Mouse (Mus musculus): ENCODE measurements around the gene Tfap2e.

The Tfap2e gene

GRCm38 (mm10) chr4:126754736-126755374 is 18.8 kb upstream of the Tfap2e start:
- ChIA-PET CTCF (interaction anchor here in 2 of 4 experiments (1.6 to 4.0 kb wide), 6 partner anchors 9 to 85 kb away, joined by 5 to 33 read pairs (median 16); partner anchors contain the start of gene Tfap2e (in 1 of the 2)), POLR2A (interaction anchor here in 2 of 4 experiments (0.8 to 6.7 kb wide), 17 partner anchors 8 to 290 kb away, joined by 3 to 46 read pairs (median 4); partner anchors contain the start of gene Psmb2 (in 2 of the 2))

DNA sequence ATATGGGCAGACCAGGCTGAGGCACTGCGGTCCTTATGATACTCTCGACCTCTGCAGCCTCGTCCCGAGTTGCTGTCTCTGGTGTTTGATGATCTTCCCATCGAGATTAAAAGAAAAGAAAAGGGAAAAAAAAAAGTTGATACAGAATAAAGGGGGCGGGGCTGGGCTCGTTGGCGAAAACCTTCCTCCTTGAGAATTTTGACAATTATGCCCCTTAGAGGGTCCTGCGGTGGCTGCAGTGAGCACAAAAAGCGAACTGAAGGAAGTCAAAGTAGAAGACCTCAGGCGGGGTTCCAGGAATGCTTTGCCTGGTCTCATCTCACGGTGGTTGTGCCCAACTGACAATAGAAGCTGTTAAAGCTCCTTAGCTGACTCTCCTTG is 18.2 kb upstream of the Tfap2e start:
- POLR2A ChIA-PET, result interaction anchor here in 3 of 4 experiments (0.7 to 6.7 kb wide), 41 partner anchors 8 to 323 kb away, joined by 3 to 46 read pairs (median 4); partner anchors contain the start of genes Psmb2 (in 3 of the 3), Tfap2e (in 2 of the 3), 5730409E04Rik (in 1 of the 3) and Ago1 (in 1 of the 3)
- CTCF ChIA-PET, result interaction anchor here (0.6 to 4.0 kb wide), 16 partner anchors 9 to 432 kb away, joined by 3 to 33 read pairs (median 5); partner anchors contain the start of genes Sfpq (in 1 of the 4) and Tfap2e (in 1 of the 4)

DNA sequence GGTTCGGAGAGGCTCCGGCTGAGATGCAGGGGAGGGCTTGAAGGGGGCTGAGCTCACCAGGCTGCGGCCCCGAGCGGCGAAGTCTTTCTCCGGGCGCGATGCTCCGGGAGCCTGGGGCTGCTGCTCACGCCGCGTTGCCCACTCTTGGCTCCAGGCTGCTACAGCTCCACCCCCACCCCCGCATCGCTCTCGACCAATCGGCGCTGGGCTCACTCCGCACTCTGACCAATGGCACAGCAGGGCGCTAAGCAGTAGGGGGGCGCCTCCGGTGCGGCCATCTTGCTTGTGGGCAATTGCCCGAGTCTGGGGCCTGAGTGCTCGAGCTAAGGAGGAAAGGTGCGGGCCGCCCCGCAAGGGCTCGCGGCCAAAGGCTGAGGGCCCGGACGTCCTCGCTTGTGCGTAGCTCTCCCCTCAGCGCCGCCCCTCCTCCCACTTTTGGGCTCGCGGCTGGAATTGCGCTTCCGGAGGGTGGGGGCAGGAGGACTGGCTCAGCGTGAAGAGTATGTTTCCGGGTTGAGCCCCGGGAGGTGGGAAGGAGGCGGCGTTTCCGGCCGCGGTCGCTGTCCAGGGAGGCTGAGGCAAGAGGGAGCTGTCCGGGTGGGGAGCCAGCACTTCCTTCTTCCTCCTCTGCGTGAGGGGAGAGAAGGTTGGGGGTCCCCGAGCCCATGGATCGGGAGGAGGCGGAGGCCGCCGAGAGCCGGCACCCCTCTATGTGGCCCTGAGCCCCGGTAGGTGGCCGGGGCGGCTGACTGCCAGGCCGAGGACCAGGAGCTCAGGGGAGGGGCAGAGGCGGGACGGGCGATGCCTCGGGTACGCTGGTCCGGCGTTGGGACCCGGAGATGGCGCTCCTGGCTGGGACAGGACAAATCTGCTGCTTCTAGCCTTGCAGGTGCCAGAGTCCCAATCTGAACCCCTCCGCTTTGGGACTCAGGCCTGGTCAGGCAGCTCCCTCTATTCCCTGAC is 17.5 kb upstream of the Tfap2e start, which contains the start of the genes Ncdn and AU040320:
Ncdn (minus strand) TSS at position 171 of the 963 bp plus-strand sequence.
AU040320 (plus strand) TSS at position 277 of the 963 bp plus-strand sequence.
- ChIA-PET POLR2A (interaction anchor here (0.5 to 6.7 kb wide), 61 partner anchors 8 to 610 kb away, joined by 3 to 46 read pairs (median 4); partner anchors contain the start of genes Clspn (in 3 of the 4), Psmb2 (in 3 of the 4), Tfap2e (in 3 of the 4) and 5730409E04Rik (in 1 of the 4)), CTCF (interaction anchor here (0.5 to 4.0 kb wide), 25 partner anchors 8 to 969 kb away, joined by 3 to 33 read pairs (median 4); partner anchors contain the start of genes Sfpq (in 1 of the 4) and Tfap2e (in 1 of the 4))

GRCm38 (mm10) chr4:126752608-126753141 is 16.6 kb upstream of the Tfap2e start:
- ChIA-PET CTCF (interaction anchor here (0.6 to 4.0 kb wide), 10 partner anchors 9 to 970 kb away, joined by 3 to 33 read pairs (median 6); partner anchors contain the start of genes Sfpq (in 1 of the 4) and Tfap2e (in 1 of the 4)), POLR2A (interaction anchor here (0.5 to 6.7 kb wide), 42 partner anchors 8 to 287 kb away, joined by 3 to 46 read pairs (median 4); partner anchors contain the start of genes Psmb2 (in 3 of the 4), Tfap2e (in 3 of the 4), Clspn (in 2 of the 4) and 5730409E04Rik (in 1 of the 4))

GRCm38 (mm10) chr4:126752024-126752607 is 16.1 kb upstream of the Tfap2e start:
- ChIA-PET CTCF (interaction anchor here in 1 of 4 experiments (2.4 to 4.0 kb wide), 4 partner anchors 8 to 88 kb away, joined by 8 to 33 read pairs (median 20); partner anchors contain the start of gene Tfap2e), POLR2A (interaction anchor here in 3 of 4 experiments (0.6 to 6.7 kb wide), 14 partner anchors 11 to 286 kb away, joined by 3 to 46 read pairs (median 4); partner anchors contain the start of genes Psmb2 (in 2 of the 3), Tfap2e (in 2 of the 3), 5730409E04Rik (in 1 of the 3) and Zmym4 (in 1 of the 3))

DNA sequence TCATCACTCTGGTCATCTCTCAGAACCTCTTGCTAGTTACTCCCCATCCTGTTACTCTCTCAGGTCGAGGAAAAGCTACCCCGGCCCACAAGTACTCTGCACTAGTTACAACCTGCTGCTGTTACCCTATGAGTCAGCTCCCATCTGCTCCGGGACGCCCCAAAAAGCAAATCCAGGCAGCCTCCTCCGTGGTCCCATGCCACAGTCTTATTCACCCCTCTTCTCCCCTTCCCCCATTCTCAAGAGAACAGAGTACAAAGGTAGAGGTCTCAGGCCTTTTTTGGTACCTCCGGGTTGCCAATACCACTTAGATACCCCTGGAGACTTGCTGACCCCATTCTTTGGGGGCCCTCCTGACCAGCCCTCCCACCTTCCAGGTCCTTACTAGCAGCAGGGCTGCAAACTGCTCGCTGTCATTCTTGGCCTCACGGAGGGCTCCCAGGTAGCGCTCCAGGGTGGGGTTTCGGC is 15.6 kb upstream of the Tfap2e start:
- ChIA-PET CTCF (interaction anchor here in 1 of 4 experiments (3.2 to 4.0 kb wide), 2 partner anchors 7 to 11 kb away, joined by 21 to 33 read pairs; no protein-coding TSS in a partner anchor), POLR2A (interaction anchor here in 3 of 4 experiments (0.6 to 6.7 kb wide), 8 partner anchors 11 to 142 kb away, joined by 3 to 46 read pairs (median 8); partner anchors contain the start of genes Tfap2e (in 2 of the 3) and Psmb2 (in 1 of the 3))

DNA sequence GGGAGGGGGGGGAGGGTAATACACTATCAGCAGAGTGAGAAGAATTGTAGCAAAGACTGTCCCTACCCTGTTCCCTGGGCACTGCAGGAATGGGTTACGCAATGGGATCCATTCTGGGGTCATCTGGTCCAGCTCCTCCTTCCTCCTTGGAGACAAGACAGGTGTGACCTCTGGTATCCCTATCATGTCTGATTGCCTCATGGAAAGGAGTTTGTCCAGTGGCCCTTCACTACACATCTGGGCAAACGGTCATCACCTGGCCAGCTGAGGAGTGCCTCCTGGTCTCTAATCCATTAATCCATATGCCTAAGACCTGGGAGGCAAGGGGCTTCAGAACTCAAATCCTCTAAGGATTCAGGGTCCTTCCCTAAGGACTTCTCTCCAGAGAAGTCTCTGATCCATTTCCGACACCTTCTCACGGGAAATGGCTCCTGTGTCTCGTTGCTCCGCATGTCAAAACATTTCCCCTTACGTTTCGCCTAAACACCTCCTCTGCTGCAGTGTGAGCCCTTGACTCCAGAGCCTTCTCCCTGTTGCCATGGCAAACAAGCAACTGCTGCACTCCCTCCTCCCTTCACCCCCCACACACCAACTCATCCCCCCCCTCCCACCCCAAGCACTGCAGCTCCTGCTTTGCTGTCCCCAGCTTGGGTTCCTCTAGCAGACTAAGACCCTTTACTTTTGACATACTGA is 15.0 kb upstream of the Tfap2e start:
- CTCF ChIA-PET, result no interaction called here
- POLR2A ChIA-PET, result interaction anchor here in 2 of 4 experiments (0.7 to 6.7 kb wide), 3 partner anchors 10 to 25 kb away, joined by 5 to 46 read pairs (median 30); no protein-coding TSS in a partner anchor

- ChIA-PET POLR2A (interaction anchor here in 3 of 4 experiments (0.8 to 6.7 kb wide), 4 partner anchors 9 to 193 kb away, joined by 3 to 46 read pairs (median 3); partner anchors contain the start of genes Clspn (in 1 of the 3) and Psmb2 (in 1 of the 3)), CTCF (interaction anchor here in 2 of 4 experiments (1.0 to 1.4 kb wide), 2 partner anchors 9 to 10 kb away, joined by 3 to 5 read pairs; no protein-coding TSS in a partner anchor)
Measured at GRCm38 (mm10) chr4:126750046-126750683, 14.1 kb upstream of the Tfap2e start.

DNA sequence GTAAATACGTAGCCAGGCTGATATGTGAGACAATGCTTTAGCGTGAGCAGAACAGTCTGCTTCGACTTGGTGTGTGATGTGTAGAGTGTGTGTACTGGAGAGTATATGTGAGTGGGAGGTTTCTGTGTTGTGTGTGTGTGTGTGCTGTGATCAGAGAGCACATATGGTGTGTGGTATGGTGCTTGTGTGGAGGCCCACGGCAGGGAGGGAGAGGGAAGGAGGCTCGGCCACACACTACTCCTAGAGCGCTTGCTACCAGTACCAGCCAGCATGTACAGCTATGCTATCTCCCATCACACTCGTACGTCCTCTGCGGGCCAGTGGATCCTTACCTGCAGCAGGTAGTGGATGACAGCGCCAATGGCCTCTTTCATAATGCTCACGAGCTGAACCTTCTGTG is 13.5 kb upstream of the Tfap2e start:
- POLR2A ChIA-PET, result interaction anchor here in 3 of 4 experiments (0.8 to 6.7 kb wide), 5 partner anchors 8 to 193 kb away, joined by 3 to 46 read pairs (median 3); partner anchors contain the start of genes Clspn (in 1 of the 3) and Psmb2 (in 1 of the 3)

GRCm38 (mm10) chr4:126748381-126748780 is 12.3 kb upstream of the Tfap2e start:
- ChIA-PET POLR2A (no interaction called here), CTCF (no interaction called here)

More for the DNA sequence above, 13.5 kb upstream of the Tfap2e start:
- CTCF ChIA-PET, result interaction anchor here in 2 of 4 experiments (1.0 to 1.4 kb wide), 2 partner anchors 8 to 10 kb away, joined by 3 to 5 read pairs; no protein-coding TSS in a partner anchor

DNA sequence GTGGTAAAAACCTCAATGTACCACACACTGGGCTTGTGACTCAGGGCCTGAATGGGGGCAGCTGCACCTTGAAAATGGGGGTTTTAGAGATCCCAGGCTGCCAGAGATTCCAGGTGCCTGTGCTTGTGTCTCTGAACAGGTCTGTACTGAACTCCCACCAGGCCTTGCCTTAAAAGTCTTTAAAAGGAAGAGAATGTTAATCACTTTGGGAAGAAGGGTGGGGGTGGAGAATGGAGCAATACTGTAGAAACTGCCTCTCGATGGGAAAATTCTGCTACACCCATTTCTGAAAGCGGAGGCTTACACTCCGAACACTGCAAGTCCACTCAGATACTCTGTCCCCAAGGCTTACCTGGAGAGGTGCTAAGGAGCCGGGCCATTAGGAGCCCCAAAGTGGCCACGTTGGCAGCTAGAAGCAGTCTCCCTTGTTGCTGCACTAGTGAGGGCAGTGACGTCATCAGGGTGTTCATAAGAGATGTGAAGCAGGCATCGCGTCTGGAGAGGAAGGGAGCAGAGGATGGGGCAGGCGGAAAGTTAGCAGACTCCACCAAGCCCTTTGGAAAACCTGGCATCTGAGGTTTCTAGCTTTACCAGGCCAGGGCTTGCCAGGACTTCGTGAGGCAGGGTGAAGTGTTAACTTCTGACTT is 10.3 kb upstream of the Tfap2e start:
- CTCF ChIA-PET, result interaction anchor here (0.6 to 4.3 kb wide), 21 partner anchors 7 to 373 kb away, joined by 3 to 42 read pairs (median 8); partner anchors contain the start of genes Tfap2e (in 3 of the 4), AU040320 (in 2 of the 4), Ncdn (in 2 of the 4) and Clspn (in 1 of the 4)

DNA sequence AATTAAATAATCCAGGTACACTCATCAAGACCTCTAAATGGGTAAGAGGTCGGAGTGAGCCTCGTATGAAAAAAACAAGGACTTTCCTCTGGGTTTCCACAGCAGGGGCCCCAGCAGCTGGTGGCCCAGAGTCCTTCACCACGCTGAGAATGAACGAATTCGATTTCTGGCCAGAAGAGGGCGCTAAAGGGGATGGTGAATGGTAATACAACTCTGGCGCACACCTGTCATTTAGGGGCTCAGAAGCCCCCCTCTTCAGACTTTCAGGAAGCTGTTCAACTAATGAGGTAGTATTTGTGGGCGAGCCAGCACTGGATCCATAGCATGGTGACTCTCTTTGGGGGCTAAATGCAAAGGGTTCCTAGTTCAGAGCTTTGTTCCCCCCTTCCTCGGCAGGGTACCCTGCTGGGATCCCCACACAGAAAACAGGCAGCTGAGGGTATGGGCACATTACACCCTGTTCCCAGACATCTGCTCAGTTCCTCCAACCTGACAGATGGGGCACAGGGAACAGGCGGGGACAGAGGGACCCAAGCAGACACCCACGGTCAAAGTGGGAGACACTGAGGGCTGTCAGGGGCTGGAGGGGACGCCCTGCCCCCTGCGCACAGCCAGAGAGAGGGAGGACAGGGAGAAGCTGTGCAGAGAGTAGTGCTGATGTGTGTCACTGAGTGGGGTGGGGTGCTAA is 9.6 kb upstream of the Tfap2e start:
- ChIA-PET CTCF (interaction anchor here (0.6 to 4.3 kb wide), 32 partner anchors 8 to 373 kb away, joined by 3 to 42 read pairs (median 4); partner anchors contain the start of genes Tfap2e (in 3 of the 4), AU040320 (in 2 of the 4), Ncdn (in 2 of the 4) and 5730409E04Rik (in 1 of the 4)), POLR2A (interaction anchor here (0.6 to 2.8 kb wide), 17 partner anchors 8 to 275 kb away, joined by 3 to 14 read pairs (median 3); partner anchors contain the start of genes Tfap2e (in 2 of the 4), AU040320 (in 1 of the 4), Clspn (in 1 of the 4) and Ncdn (in 1 of the 4))

More for the DNA sequence above, 10.3 kb upstream of the Tfap2e start:
- POLR2A ChIA-PET, result interaction anchor here (0.9 to 2.8 kb wide), 9 partner anchors 7 to 275 kb away, joined by 3 to 14 read pairs (median 4); partner anchors contain the start of genes Tfap2e (in 2 of the 4), AU040320 (in 1 of the 4), Clspn (in 1 of the 4) and Ncdn (in 1 of the 4)

- CTCF ChIA-PET, result interaction anchor here (0.7 to 4.3 kb wide), 27 partner anchors 9 to 188 kb away, joined by 3 to 42 read pairs (median 5); partner anchors contain the start of genes AU040320 (in 2 of the 4), Ncdn (in 2 of the 4), Tfap2e (in 2 of the 4) and 5730409E04Rik (in 1 of the 4)
- POLR2A ChIA-PET, result interaction anchor here in 2 of 4 experiments (0.5 to 2.8 kb wide), 14 partner anchors 8 to 489 kb away, joined by 3 to 14 read pairs (median 4); partner anchors contain the start of genes Tfap2e (in 2 of the 2), AU040320 (in 1 of the 2), Clspn (in 1 of the 2) and Map7d1 (in 1 of the 2)
Measured at GRCm38 (mm10) chr4:126744831-126745230, 8.8 kb upstream of the Tfap2e start.

All from embryonic stem cell, embryonic (primary cell).